Mouse (Mus musculus) heart, postnatal 0 days (tissue): ENCODE results near the gene Fam102a.

Source experiments
- CTCF ChIP-seq: IDR thresholded peaks from 2 replicates; pipeline ENCODE4 v1.5.1; 2016; ENCODE audit warnings: antibody characterized with exemption, control low read depth, low read depth
- EP300 ChIP-seq: IDR thresholded peaks from 2 replicates; pipeline ENCODE4 v1.6.1; 2016; ENCODE audit warnings: antibody characterized with exemption, low read depth

GRCm38 (mm10) chr2:32578146-32579046, 43.3 kb downstream of the Fam102a start:
- TF ChIP-seq CTCF (no peak), EP300 (no peak)
